Mouse (Mus musculus) liver, embryonic 12.5 days (tissue): ENCODE data around the gene Rara. TPM values are rescaled to one million over a fixed set of nuclear protein-coding genes. Genes with fewer than 3 reads are reported as not detected.

Experiments
- ATAC-seq: fragments of 200-750 bp; cut with Nextera tagmentation; 2 replicates; pipeline ENCODE4 v1.8.0; 2017; ENCODE audit warnings: moderate number of reproducible peaks, mild to moderate bottlenecking, moderate library complexity
- H3K27ac ChIP-seq: fragments of 300-500 bp; sonication (generic); 2 replicates; pipeline ENCODE4 v1.5.1; 2016; ENCODE audit warnings: mild to moderate bottlenecking
- H3K27me3 ChIP-seq: fragments of 300-500 bp; sonication (generic); replicated peaks from 2 replicates; pipeline ENCODE4 v1.6.1; 2016; ENCODE audit warnings: mild to moderate bottlenecking, moderate library complexity
- H3K36me3 ChIP-seq: fragments of 300-500 bp; sonication (generic); 2 replicates; pipeline ENCODE4 v1.6.1; 2016; ENCODE audit warnings: mild to moderate bottlenecking, moderate library complexity
- H3K4me1 ChIP-seq: fragments of 300-500 bp; sonication (generic); 2 replicates; pipeline ENCODE4 v1.6.1; 2016
- H3K4me2 ChIP-seq: fragments of 300-500 bp; sonication (generic); 2 replicates; pipeline ENCODE4 v1.6.1; 2016; ENCODE audit warnings: mild to moderate bottlenecking, moderate library complexity
- H3K4me3 ChIP-seq: fragments of 300-500 bp; sonication (generic); 2 replicates; pipeline ENCODE4 v1.5.1; 2016; ENCODE audit warnings: mild to moderate bottlenecking, moderate library complexity
- H3K9ac ChIP-seq: fragments of 300-500 bp; sonication (generic); 2 replicates; pipeline ENCODE4 v1.6.1; 2016; ENCODE audit warnings: mild to moderate bottlenecking, moderate library complexity
- H3K9me3 ChIP-seq: fragments of 300-500 bp; sonication (generic); replicated peaks from 2 replicates; pipeline ENCODE4 v1.6.1; 2016; ENCODE audit warnings: mild to moderate bottlenecking, moderate library complexity
- WGBS: fragments of 180-500 bp; shearing (Covaris S2); methylation state at CpG from one replicate; pipeline ENCODE4 v1.1.7; 2016; ENCODE audit not compliant: insufficient replicate concordance; 5-methylcytosine and 5-hydroxymethylcytosine counted together
- polyA plus RNA-seq: library from polyadenylated mRNA; unstranded; fragments of >200 nt; fragmentation: Nextera tagmentation; extraction: Ambion mirVana; gene quantifications from 2 replicates; pipeline ENCODE4 v1.2.1, GENCODE M21; 2016

Gene Rara
- polyA plus RNA-seq, 1 experiment from 2014 or later = 7.1 TPM

DNA sequence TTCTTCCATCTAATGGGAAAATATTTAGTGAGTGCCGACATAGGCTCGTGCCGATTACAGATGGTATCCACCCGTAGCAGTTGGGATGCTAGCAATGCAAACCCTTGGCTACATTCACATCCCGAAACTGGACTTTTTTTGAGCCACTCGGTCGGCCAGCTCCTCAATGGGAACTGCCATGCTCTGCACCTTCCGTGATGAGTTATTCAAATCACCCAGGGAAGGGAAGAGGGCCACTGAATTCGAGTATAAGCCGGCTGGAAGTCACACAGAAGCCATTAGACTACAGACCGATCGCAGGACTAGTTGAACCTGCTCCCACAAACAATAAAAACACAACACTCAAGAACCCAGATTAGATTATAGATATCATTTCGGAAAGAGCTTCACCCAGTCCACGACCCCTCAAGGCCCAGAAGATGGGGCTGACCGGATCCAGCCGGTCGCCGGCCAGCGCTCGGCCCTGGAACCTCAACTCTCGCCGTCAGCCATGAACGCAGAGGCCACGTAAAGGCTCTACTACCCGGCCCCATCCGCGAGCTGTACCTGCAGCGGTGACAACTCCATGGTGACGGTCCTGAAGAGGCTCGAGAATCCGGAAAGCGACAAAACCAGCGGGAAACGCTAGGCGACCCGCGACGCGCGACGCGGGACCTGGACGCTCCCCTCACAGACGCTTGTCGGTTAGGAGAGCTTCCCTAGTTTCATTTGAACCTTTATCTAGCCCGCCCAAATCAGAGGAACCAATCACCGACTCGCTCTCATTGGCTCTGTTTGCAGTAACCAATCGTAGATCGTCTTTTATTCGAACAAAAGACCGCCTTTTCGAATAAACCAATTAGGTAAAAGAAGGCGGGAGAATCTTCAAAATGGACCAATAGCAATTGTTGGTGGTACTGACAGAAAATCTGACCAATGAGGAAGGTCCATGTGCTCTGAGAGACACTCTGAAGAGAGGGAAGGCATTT, 96.2 kb downstream of the Rara start, which contains the start of gene Top2a:
Gene Top2a, minus strand, starts transcription at position 690 of the 968 bp plus-strand sequence.
- peak; percentile 91 for ATAC-seq
- Histone ChIP-seq H3K27me3 (no peaks in the 10 kb centered on the region), H3K36me3 (peaks cover 44% of the 10 kb centered on the region), H3K4me1 (peaks cover 49% of the 10 kb centered on the region), H3K4me2 (peak within 1 kb of the TSS; percentile 83), H3K9me3 (no peaks in the 10 kb centered on the region), H3K9ac (peak within 1 kb of the TSS; percentile 94), H3K4me3 (peak within 1 kb of the TSS; percentile 91), H3K27ac (peak within 1 kb of the TSS; percentile 90)
- 1% methylated on average over 54 of the region's 54 CpGs for WGBS

Other genes starting within 250 kb of the Rara start
- gene Psmd3, start 245.3 kb upstream of the Rara start, polyA plus RNA-seq = 201 and 202 TPM in 2 replicates
- gene Csf3, start 226.6 kb upstream of the Rara start, polyA plus RNA-seq = not detected in 2 replicates
- 42.0 and 43.7 TPM in 2 replicates for gene Med24, start 198.4 kb upstream of the Rara start, polyA plus RNA-seq
- gene Thra, start 187.2 kb upstream of the Rara start, polyA plus RNA-seq = 13.0 and 13.3 TPM in 2 replicates
- gene Nr1d1, start 152.5 kb upstream of the Rara start, polyA plus RNA-seq = 1.3 and 1.4 TPM in 2 replicates
- 11.5 and 11.7 TPM in 2 replicates for gene Msl1, start 132.3 kb upstream of the Rara start, polyA plus RNA-seq
- gene Casc3, start 122.9 kb upstream of the Rara start, polyA plus RNA-seq = 26.4 and 29.7 TPM in 2 replicates
- gene Rapgefl1, start 91.0 kb upstream of the Rara start, polyA plus RNA-seq = 0.21 and 0.24 TPM in 2 replicates
- gene Wipf2, start 64.2 kb upstream of the Rara start, polyA plus RNA-seq = 2.0 and 2.2 TPM in 2 replicates
- 86.5 and 89.9 TPM in 2 replicates for gene Cdc6, start 20.0 kb upstream of the Rara start, polyA plus RNA-seq
- gene Gjd3, start 55.2 kb downstream of the Rara start, polyA plus RNA-seq = not detected in 2 replicates
- 249 and 261 TPM in 2 replicates for gene Top2a, start 96.4 kb downstream of the Rara start, polyA plus RNA-seq
- 236 TPM in 2 replicates for gene Igfbp4, start 113.4 kb downstream of the Rara start, polyA plus RNA-seq
- gene Tns4, start 161.5 kb downstream of the Rara start, polyA plus RNA-seq = 0.17 and 0.39 TPM in 2 replicates
- gene Ccr7, start 227.3 kb downstream of the Rara start, polyA plus RNA-seq = 0.39 and 0.44 TPM in 2 replicates